Mouse (Mus musculus): ENCODE results near the gene Ncoa4. TPM values are rescaled to one million over a fixed set of nuclear protein-coding genes. Genes with fewer than 3 reads are reported as not detected.

The Ncoa4 gene
- polyA plus RNA-seq, 2 experiments: 45.6 to 113 TPM

DNA sequence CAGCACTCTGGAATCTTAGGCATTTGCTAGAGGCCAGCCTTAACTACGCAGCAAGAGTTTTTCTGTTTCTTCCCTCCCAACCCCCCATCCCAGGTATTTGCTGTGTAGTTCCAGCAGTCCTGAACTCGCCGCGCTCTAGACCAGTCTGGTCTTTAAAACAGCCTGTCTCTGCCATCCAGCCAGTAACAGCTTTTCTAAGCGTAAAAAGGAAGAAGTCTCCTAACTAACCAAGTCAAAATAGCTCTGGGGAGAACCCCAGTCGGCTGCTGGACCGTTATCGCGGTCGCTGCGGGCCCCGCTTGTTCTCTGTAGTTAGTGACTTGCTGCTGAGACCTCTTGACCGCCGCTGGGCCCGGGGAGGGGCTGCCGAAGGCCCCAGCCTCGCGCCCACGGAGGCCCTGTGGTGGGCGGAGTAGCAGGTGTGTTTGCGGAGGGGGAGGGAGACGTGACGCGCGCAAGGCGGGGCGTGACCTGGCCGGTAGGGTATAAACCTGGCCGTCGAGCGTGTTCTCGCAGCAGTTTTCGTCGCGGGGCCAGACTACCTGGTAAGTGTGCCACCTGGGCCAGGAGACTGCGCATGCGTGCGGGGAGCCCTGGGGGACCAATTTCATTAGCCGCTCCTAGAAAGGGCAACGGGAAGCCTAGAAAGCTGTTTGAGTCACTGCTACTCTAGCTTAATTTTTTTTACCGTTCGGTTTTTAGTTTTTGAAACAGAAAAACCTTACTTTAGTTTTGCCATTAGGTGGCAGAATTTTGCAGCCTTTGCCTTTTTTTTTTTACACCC is 5.8 kb downstream of the Ncoa4 start:
- under 1% methylated on average over 42 of the region's 42 CpGs for WGBS
- Histone ChIP-seq H3K36me3 (ENCODE audit: control insufficient read depth, insufficient read depth, low read length) (no peaks in the 10 kb centered on the region), H3K4me3 (replicated peaks; ENCODE audit: low read length) (peak overlapping the region; percentile 49), H3K9me3 (ENCODE audit: control insufficient read depth, low read length) (no peaks in the 10 kb centered on the region), H3K27me3 (ENCODE audit: control insufficient read depth, insufficient read depth, low read length) (no peaks in the 10 kb centered on the region), H3K4me2 (replicated peaks; ENCODE audit: low read depth, low read length, severe bottlenecking) (peak overlapping the region; percentile 94), H3K27ac (replicated peaks; ENCODE audit: low read depth, low read length) (peak overlapping the region; percentile 82), H3K9ac (ENCODE audit: low read depth, low read length, severe bottlenecking) (peak overlapping the region; percentile 59), H3K4me1 (ENCODE audit: control insufficient read depth, insufficient read depth, low read length) (peaks cover 23% of the 10 kb centered on the region)
- TF ChIP-seq POLR2A (IDR thresholded peaks at IDR 0.05; ENCODE audit: borderline replicate concordance, extremely low read depth, insufficient read depth, insufficient read length): no peak
- ATAC-seq (ENCODE audit: low FRiP score, low read depth) (peak; percentile 73), DNase-seq (ENCODE audit: low spot score) (peak; percentile 74)

DNA sequence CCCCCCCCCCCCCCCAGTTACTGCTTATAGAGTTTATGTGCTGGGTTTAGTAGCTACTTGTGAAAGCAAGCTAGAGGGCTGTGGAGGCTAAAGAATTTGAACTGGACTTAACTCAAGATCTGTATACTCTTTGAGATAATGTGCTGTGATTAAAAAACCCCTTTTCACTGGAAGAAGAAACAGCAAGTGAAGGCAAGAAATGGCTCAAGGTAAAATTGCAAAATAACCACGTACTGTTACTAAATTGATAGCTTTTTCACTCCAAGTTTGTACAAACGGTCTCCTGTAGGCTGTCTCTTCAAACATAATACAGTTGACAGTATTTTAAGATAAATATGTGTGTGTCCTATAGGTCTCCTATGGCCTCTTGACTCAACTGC is 6.4 kb downstream of the Ncoa4 start:
- no peak for ATAC-seq (ENCODE audit: low FRiP score, low read depth)
- no peaks in the 10 kb centered on the region for H3K27me3 ChIP-seq (ENCODE audit: control insufficient read depth, insufficient read depth, low read length)
- no peaks in the 10 kb centered on the region for H3K36me3 ChIP-seq (ENCODE audit: control insufficient read depth, insufficient read depth, low read length)
- no peak for TF ChIP-seq POLR2A (IDR thresholded peaks at IDR 0.05; ENCODE audit: borderline replicate concordance, extremely low read depth, insufficient read depth, insufficient read length)
- no peak overlapping the region; the same call in 1 of the 2 replicates for H3K27ac ChIP-seq (replicated peaks; ENCODE audit: low read depth, low read length)
- peak overlapping the region; percentile 49 for H3K4me3 ChIP-seq (replicated peaks; ENCODE audit: low read length)
- H3K4me1 ChIP-seq (ENCODE audit: control insufficient read depth, insufficient read depth, low read length): peaks cover 17% of the 10 kb centered on the region
- no peak overlapping the region for H3K9ac ChIP-seq (ENCODE audit: low read depth, low read length, severe bottlenecking)
- DNase-seq (ENCODE audit: low spot score): no peak
- H3K4me2 ChIP-seq (replicated peaks; ENCODE audit: low read depth, low read length, severe bottlenecking): peak overlapping the region; percentile 94
- 53% methylated on average over 2 of the region's 2 CpGs for WGBS
- H3K9me3 ChIP-seq (ENCODE audit: control insufficient read depth, low read length): no peaks in the 10 kb centered on the region

DNA sequence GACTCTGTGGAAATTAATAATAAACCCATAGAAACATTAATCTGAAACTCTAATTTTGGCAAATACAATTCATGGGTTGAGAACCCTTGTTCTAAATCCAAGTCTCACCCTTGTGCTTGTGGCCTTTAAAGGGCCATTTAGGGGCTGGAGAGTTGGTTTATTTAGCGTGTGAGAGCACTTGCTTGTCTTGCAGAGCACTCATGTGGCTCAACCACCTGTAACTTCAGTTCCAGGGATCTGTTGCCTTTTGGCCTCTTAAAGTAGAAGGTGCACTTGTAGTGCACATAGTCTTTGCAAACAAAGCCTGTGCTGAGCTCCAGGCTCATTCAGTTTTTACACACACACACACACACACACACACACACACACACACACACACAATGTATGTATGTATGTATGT is 7.2 kb downstream of the Ncoa4 start:
- peaks cover 16% of the 10 kb centered on the region; the same call in 1 of the 2 replicates for H3K4me1 ChIP-seq (ENCODE audit: control insufficient read depth, insufficient read depth, low read length)
- no peak overlapping the region for H3K4me3 ChIP-seq (replicated peaks; ENCODE audit: low read length)
- TF ChIP-seq POLR2A (IDR thresholded peaks at IDR 0.05; ENCODE audit: borderline replicate concordance, extremely low read depth, insufficient read depth, insufficient read length): no peak
- no peak for DNase-seq (ENCODE audit: low spot score)
- no peak overlapping the region for H3K4me2 ChIP-seq (replicated peaks; ENCODE audit: low read depth, low read length, severe bottlenecking)
- no peak for ATAC-seq (ENCODE audit: low FRiP score, low read depth)
- H3K9me3 ChIP-seq (ENCODE audit: control insufficient read depth, low read length): no peaks in the 10 kb centered on the region
- H3K9ac ChIP-seq (ENCODE audit: low read depth, low read length, severe bottlenecking): no peak overlapping the region
- H3K27ac ChIP-seq (replicated peaks; ENCODE audit: low read depth, low read length): no peak overlapping the region
- H3K27me3 ChIP-seq (ENCODE audit: control insufficient read depth, insufficient read depth, low read length): no peaks in the 10 kb centered on the region
- no peaks in the 10 kb centered on the region; the same call in 1 of the 2 replicates for H3K36me3 ChIP-seq (ENCODE audit: control insufficient read depth, insufficient read depth, low read length)
- 71% methylated on average over 1 of the region's 1 CpGs for WGBS

DNA sequence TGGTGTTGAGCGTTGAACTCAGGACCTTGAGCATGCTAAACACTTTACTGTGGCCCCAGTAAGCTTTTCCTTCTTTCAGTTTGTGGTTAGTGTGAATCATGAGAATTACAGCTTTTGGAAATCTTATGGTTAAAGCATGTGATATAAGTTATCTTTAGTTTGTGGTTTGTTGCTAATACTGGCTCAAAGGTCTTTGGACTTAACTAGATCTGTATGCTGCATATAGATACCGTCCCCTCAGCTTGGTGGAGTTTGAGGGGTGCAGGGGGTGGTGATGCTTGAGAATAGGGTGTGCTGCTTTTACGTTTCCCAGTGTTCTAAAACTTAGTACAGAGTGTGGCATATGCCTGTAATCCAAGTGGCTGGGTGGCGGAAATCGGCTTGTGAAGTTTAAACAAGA is 7.7 kb downstream of the Ncoa4 start:
- no peak overlapping the region for H3K27ac ChIP-seq (replicated peaks; ENCODE audit: low read depth, low read length)
- no peak overlapping the region for H3K4me2 ChIP-seq (replicated peaks; ENCODE audit: low read depth, low read length, severe bottlenecking)

DNA sequence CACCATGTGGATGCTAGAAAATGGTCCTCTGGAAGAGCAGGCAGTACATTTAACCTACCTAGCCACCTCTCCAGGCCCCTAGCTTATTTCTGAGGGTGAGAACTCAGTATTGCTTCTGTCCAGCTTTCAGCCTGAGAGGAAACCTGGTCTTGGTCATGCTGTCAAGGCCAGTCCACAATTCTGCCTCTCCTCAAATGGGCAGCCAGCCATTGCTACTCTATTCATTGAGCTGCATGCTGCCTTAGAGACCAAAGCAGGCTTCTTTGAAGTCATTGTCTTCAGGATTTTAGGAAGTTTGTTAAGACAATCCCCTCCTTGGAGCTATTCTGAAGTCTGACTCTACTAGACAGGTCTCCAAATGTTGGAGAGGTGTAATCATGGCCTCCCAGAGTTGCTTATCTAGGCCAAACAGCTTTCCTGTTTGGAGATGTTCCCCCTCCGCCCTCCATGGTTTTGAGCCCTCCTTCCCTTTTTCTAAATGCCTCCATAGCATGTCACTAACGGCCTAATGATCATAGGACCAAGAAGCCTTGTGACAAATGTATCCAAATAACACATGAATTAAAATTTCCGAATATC is 9.1 kb downstream of the Ncoa4 start:
- H3K4me1 ChIP-seq (ENCODE audit: control insufficient read depth, insufficient read depth, low read length): peaks cover 16% of the 10 kb centered on the region; the same call in 1 of the 2 replicates
- H3K27ac ChIP-seq (replicated peaks; ENCODE audit: low read depth, low read length): no peak overlapping the region
- WGBS: 85% methylated on average over 3 of the region's 3 CpGs
- H3K36me3 ChIP-seq (ENCODE audit: control insufficient read depth, insufficient read depth, low read length): peaks cover 11% of the 10 kb centered on the region
- no peak overlapping the region for H3K9ac ChIP-seq (ENCODE audit: low read depth, low read length, severe bottlenecking)
- H3K9me3 ChIP-seq (ENCODE audit: control insufficient read depth, low read length): no peaks in the 10 kb centered on the region
- DNase-seq (ENCODE audit: low spot score) (no peak), ATAC-seq (ENCODE audit: low FRiP score, low read depth) (no peak)
- H3K4me3 ChIP-seq (replicated peaks; ENCODE audit: low read length): no peak overlapping the region
- no peaks in the 10 kb centered on the region for H3K27me3 ChIP-seq (ENCODE audit: control insufficient read depth, insufficient read depth, low read length)
- no peak for TF ChIP-seq POLR2A (IDR thresholded peaks at IDR 0.05; ENCODE audit: borderline replicate concordance, extremely low read depth, insufficient read depth, insufficient read length)
- H3K4me2 ChIP-seq (replicated peaks; ENCODE audit: low read depth, low read length, severe bottlenecking): no peak overlapping the region

More for the DNA sequence above, 7.7 kb downstream of the Ncoa4 start:
- Histone ChIP-seq H3K4me3 (replicated peaks; ENCODE audit: low read length) (no peak overlapping the region), H3K27me3 (ENCODE audit: control insufficient read depth, insufficient read depth, low read length) (no peaks in the 10 kb centered on the region), H3K9me3 (ENCODE audit: control insufficient read depth, low read length) (no peaks in the 10 kb centered on the region), H3K36me3 (ENCODE audit: control insufficient read depth, insufficient read depth, low read length) (no peaks in the 10 kb centered on the region; the same call in 1 of the 2 replicates), H3K4me1 (ENCODE audit: control insufficient read depth, insufficient read depth, low read length) (peaks cover 16% of the 10 kb centered on the region; the same call in 1 of the 2 replicates), H3K9ac (ENCODE audit: low read depth, low read length, severe bottlenecking) (no peak overlapping the region)
- DNase-seq (ENCODE audit: low spot score) (no peak), ATAC-seq (ENCODE audit: low FRiP score, low read depth) (no peak)
- 91% methylated on average over 5 of the region's 5 CpGs for WGBS
- TF ChIP-seq POLR2A (IDR thresholded peaks at IDR 0.05; ENCODE audit: borderline replicate concordance, extremely low read depth, insufficient read depth, insufficient read length): no peak
